13 mouse cellular contexts compared by ENCODE assay signal in the genomic region with DNA sequence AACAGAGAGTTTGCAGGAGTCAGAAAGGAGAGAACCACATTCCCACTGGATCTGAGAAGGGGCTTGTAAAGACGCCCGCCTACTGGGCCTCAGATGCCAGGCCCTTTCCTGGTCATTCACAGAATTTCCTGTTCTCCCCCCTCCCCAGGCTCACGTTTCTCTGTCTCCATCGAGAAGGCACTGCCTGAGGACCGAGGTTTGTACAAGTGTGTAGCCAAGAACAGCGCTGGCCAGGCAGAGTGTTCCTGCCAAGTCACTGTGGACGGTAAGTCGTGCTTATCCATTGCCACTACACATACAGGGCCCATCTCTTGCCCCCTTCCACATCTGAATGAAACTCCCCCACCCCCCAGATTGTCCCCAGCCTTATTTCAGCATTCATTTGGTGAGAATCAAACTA.
DNase-seq lines count a peak whose midpoint lies in the region; ATAC-seq and TF ChIP-seq lines count a peak whose summit lies in the region.
"Had no signal": no experiment of that assay in that cellular context is flagged by ENCODE, and none has a peak within 500 bp of the region (broad histone marks: within the 10 kb centered on the region; RNA-seq: fewer than 3 reads in every experiment).

No protein-coding gene starts in this region.

- no peak for ATAC-seq in forebrain, embryonic 14.5 days
- no peak for ATAC-seq in kidney, embryonic 16.5 days (ENCODE audit: low FRiP score, low TSS enrichment)
- ATAC-seq in intestine, embryonic 16.5 days: no peak
- ATAC-seq: Patski had no signal

- no peak for TF ChIP-seq CTCF in small intestine, adult 2 months (IDR thresholded peaks at IDR 0.05; ENCODE audit: extremely low read depth, insufficient read length, insufficient replicate concordance, low read depth, low read length)

- no peaks in the 10 kb centered on the region for H3K9me3 ChIP-seq in forebrain, embryonic 10.5 days
- H3K9me3 ChIP-seq in forebrain, embryonic 14.5 days (replicated peaks; ENCODE audit: control insufficient read depth, low read length): no peaks in the 10 kb centered on the region
- H3K9me3 ChIP-seq in kidney, embryonic 16.5 days (ENCODE audit: low read length): no peaks in the 10 kb centered on the region
- no peaks in the 10 kb centered on the region for H3K9me3 ChIP-seq in intestine, embryonic 16.5 days (ENCODE audit: control insufficient read depth, low read length)

- no peak overlapping the region for H3K4me2 ChIP-seq in forebrain, embryonic 14.5 days (ENCODE audit: low read length)
- no peak overlapping the region for H3K4me2 ChIP-seq in kidney, embryonic 16.5 days (replicated peaks; ENCODE audit: low read depth, low read length)
- peak overlapping the region; percentile 34; the same call in 1 of the 2 replicates for H3K4me2 ChIP-seq in intestine, embryonic 16.5 days (ENCODE audit: low read depth, low read length)

- no peak for DNase-seq in forebrain, embryonic 10.5 days (ENCODE audit: extremely low spot score, low spot score)
- no peak for DNase-seq in forebrain, embryonic 14.5 days (ENCODE audit: low spot score)
- no peak for DNase-seq in kidney, adult 9 months
- DNase-seq in ovary, postnatal 14 days (ENCODE audit: low spot score): no peak
- DNase-seq in layer of hippocampus, postnatal 36 days: no peak
- DNase-seq: cerebellum, postnatal 10 days; gastrocnemius, postnatal 36 days; right cerebral cortex, postnatal 25 days had no signal

- H3K27me3 ChIP-seq in forebrain, embryonic 10.5 days (ENCODE audit: poor library complexity, severe bottlenecking): no peaks in the 10 kb centered on the region
- no peaks in the 10 kb centered on the region for H3K27me3 ChIP-seq in forebrain, embryonic 14.5 days (replicated peaks; ENCODE audit: control insufficient read depth, insufficient read depth, low read length)
- H3K27me3 ChIP-seq in kidney, embryonic 16.5 days (ENCODE audit: insufficient read depth, low read length): no peaks in the 10 kb centered on the region
- no peaks in the 10 kb centered on the region for H3K27me3 ChIP-seq in intestine, embryonic 16.5 days (replicated peaks; ENCODE audit: control insufficient read depth, insufficient read depth, low read length)
- H3K27me3 ChIP-seq in small intestine, adult 2 months (ENCODE audit: control insufficient read depth, insufficient read depth, low read length): no peaks in the 10 kb centered on the region
- H3K27me3 ChIP-seq: Patski had no signal

- no peak for TF ChIP-seq POLR2A in small intestine, adult 2 months (IDR thresholded peaks at IDR 0.05; ENCODE audit: low read depth, low read length)

- H3K27ac ChIP-seq in forebrain, embryonic 10.5 days: peak overlapping the region; percentile 57; the same call in 1 of the 2 replicates
- H3K27ac ChIP-seq in forebrain, embryonic 14.5 days (ENCODE audit: low read depth, low read length): no peak overlapping the region
- H3K27ac ChIP-seq in kidney, embryonic 16.5 days (ENCODE audit: low read length): peak overlapping the region; percentile 51
- peak overlapping the region; percentile 84 for H3K27ac ChIP-seq in intestine, embryonic 16.5 days (ENCODE audit: low read length)
- peak overlapping the region; percentile 89 for H3K27ac ChIP-seq in small intestine, adult 2 months (ENCODE audit: insufficient read depth, low read depth, low read length)
- H3K27ac ChIP-seq: macrophage had no signal

- no peak overlapping the region for H3K9ac ChIP-seq in forebrain, embryonic 14.5 days (ENCODE audit: low read length)
- H3K9ac ChIP-seq in kidney, embryonic 16.5 days (replicated peaks; ENCODE audit: low read length): no peak overlapping the region
- H3K9ac ChIP-seq in intestine, embryonic 16.5 days (ENCODE audit: low read depth, low read length): no peak overlapping the region

- no peaks in the 10 kb centered on the region for H3K36me3 ChIP-seq in forebrain, embryonic 10.5 days (replicated peaks)
- H3K36me3 ChIP-seq in forebrain, embryonic 14.5 days (ENCODE audit: control insufficient read depth, insufficient read depth, low read length): no peaks in the 10 kb centered on the region
- H3K36me3 ChIP-seq in kidney, embryonic 16.5 days (ENCODE audit: insufficient read depth, low read length): peaks cover 6% of the 10 kb centered on the region; the same call in 1 of the 2 replicates
- no peaks in the 10 kb centered on the region for H3K36me3 ChIP-seq in intestine, embryonic 16.5 days (ENCODE audit: control insufficient read depth, insufficient read depth, low read length)
- H3K36me3 ChIP-seq in small intestine, adult 2 months (ENCODE audit: control insufficient read depth, insufficient read depth, low read length): no peaks in the 10 kb centered on the region

- H3K4me3 ChIP-seq in forebrain, embryonic 10.5 days: no peak overlapping the region
- H3K4me3 ChIP-seq in forebrain, embryonic 14.5 days (ENCODE audit: low read depth, low read length): no peak overlapping the region
- no peak overlapping the region for H3K4me3 ChIP-seq in kidney, embryonic 16.5 days (ENCODE audit: low read length)
- no peak overlapping the region; the same call in 1 of the 2 replicates for H3K4me3 ChIP-seq in intestine, embryonic 16.5 days (ENCODE audit: low read length)
- peak overlapping the region; percentile 43 for H3K4me3 ChIP-seq in small intestine, adult 2 months (ENCODE audit: low read depth, low read length)

- 85% methylated on average over 8 of the region's 8 CpGs for WGBS in forebrain, embryonic 10.5 days
- WGBS in forebrain, embryonic 14.5 days: 90% methylated on average over 8 of the region's 8 CpGs
- 57% methylated on average over 8 of the region's 8 CpGs for WGBS in kidney, embryonic 16.5 days
- 71% methylated on average over 8 of the region's 8 CpGs for WGBS in intestine, embryonic 16.5 days
- 52% methylated on average over 8 of the region's 8 CpGs for WGBS in small intestine, adult 2 months

- H3K4me1 ChIP-seq in forebrain, embryonic 10.5 days: peaks cover 45% of the 10 kb centered on the region
- H3K4me1 ChIP-seq in forebrain, embryonic 14.5 days (ENCODE audit: control insufficient read depth, insufficient read depth, low read length): no peaks in the 10 kb centered on the region
- H3K4me1 ChIP-seq in kidney, embryonic 16.5 days (ENCODE audit: insufficient read depth, low read length): peaks cover 34% of the 10 kb centered on the region
- H3K4me1 ChIP-seq in intestine, embryonic 16.5 days (ENCODE audit: control insufficient read depth, insufficient read depth, low read length): peaks cover 61% of the 10 kb centered on the region
- peaks cover 56% of the 10 kb centered on the region for H3K4me1 ChIP-seq in small intestine, adult 2 months (ENCODE audit: control insufficient read depth, insufficient read depth, insufficient read length, low read length)
